Mouse (Mus musculus) heart, embryonic 15.5 days (tissue): ENCODE measurements around the gene Patl1. TPM values are rescaled to one million over a fixed set of nuclear protein-coding genes. Genes with fewer than 3 reads are reported as not detected.
"Not testable (repeated sequence)": the region's sequence is repeated elsewhere in the genome, so short reads cannot be mapped to it uniquely, and the experiment has no call there.

Experiments
- ATAC-seq: fragments of 200-750 bp; cut with Nextera tagmentation; replicated peaks from 2 replicates; pipeline ENCODE4 v1.8.0; 2017; ENCODE audit warnings: low read depth, moderate TSS enrichment; ENCODE audit not compliant: insufficient number of reproducible peaks, insufficient read depth, low FRiP score
- H3K27ac ChIP-seq: fragments of 300-500 bp; sonication (generic); 2 replicates; pipeline ENCODE4 v1.5.1; 2015; ENCODE audit warnings: mild to moderate bottlenecking, inconsistent platforms
- H3K27me3 ChIP-seq: fragments of 300-500 bp; sonication (generic); 2 replicates; pipeline ENCODE4 v1.6.1; 2015; ENCODE audit warnings: inconsistent platforms
- H3K36me3 ChIP-seq: fragments of 300-500 bp; sonication (generic); 2 replicates; pipeline ENCODE4 v1.6.1; 2015; ENCODE audit warnings: mild to moderate bottlenecking, inconsistent platforms
- H3K4me1 ChIP-seq: fragments of 300-500 bp; sonication (generic); replicated peaks from 2 replicates; pipeline ENCODE4 v1.6.1; 2015; ENCODE audit warnings: inconsistent platforms
- H3K4me2 ChIP-seq: fragments of 300-500 bp; sonication (generic); 2 replicates; pipeline ENCODE4 v1.6.1; 2015; ENCODE audit warnings: inconsistent platforms, mild to moderate bottlenecking, moderate library complexity
- H3K4me3 ChIP-seq: fragments of 300-500 bp; sonication (generic); 2 replicates; pipeline ENCODE4 v1.5.1; 2015; ENCODE audit warnings: mild to moderate bottlenecking, inconsistent platforms
- H3K9ac ChIP-seq: fragments of 300-500 bp; sonication (generic); 2 replicates; pipeline ENCODE4 v1.6.1; 2015; ENCODE audit warnings: mild to moderate bottlenecking, inconsistent platforms
- H3K9me3 ChIP-seq: fragments of 300-500 bp; sonication (generic); replicated peaks from 2 replicates; pipeline ENCODE4 v1.6.1; 2016; ENCODE audit warnings: inconsistent platforms
- WGBS: fragments of 180-500 bp; shearing (Covaris S2); methylation state at CpG from one replicate; pipeline ENCODE4 v1.1.7; 2015; ENCODE audit warnings: mixed read lengths; 5-methylcytosine and 5-hydroxymethylcytosine counted together
- polyA plus RNA-seq: library from polyadenylated mRNA; unstranded; fragments of >200 nt; fragmentation: Nextera tagmentation; extraction: Ambion mirVana; gene quantifications from 2 replicates; pipeline ENCODE4 v1.2.1, GENCODE M21; 2015

Gene Patl1
- polyA plus RNA-seq, 1 experiment from 2014 or later = 17.2 TPM

DNA sequence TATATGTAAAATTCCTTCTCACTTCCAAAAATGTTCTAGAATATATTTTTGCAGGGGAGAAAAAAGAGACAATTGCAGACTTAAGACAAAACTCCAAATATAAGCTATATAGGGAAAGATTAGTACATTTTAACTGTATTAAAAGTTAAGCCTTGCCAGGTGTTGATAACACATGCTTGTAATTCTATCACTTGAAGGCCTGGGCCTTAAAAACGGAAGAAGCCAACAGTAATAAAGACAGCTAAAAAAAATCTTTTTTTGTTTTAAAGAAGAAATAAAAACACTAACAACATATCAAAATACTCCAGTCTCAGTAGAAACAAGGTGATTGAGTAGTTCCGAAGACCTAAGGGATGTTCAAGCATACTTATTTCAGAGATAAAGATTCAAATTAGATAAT is 14.2 kb downstream of the Patl1 start:
- Histone ChIP-seq H3K4me3 (no peak overlapping the region), H3K4me1 (no peaks in the 10 kb centered on the region), H3K27me3 (no peaks in the 10 kb centered on the region), H3K36me3 (peaks cover 86% of the 10 kb centered on the region), H3K27ac (no peak overlapping the region), H3K4me2 (no peak overlapping the region), H3K9ac (no peak overlapping the region), H3K9me3 (no peaks in the 10 kb centered on the region)
- no peak for ATAC-seq
- WGBS = 82% methylated on average over 2 of the region's 2 CpGs

- 83% methylated on average over 4 of the region's 4 CpGs for WGBS
- Histone ChIP-seq H3K27me3 (no peaks in the 10 kb centered on the region), H3K4me2 (no peak overlapping the region), H3K27ac (no peak overlapping the region), H3K36me3 (peaks cover 86% of the 10 kb centered on the region), H3K9me3 (no peaks in the 10 kb centered on the region), H3K9ac (no peak overlapping the region), H3K4me1 (no peaks in the 10 kb centered on the region), H3K4me3 (no peak overlapping the region)
- no peak for ATAC-seq
Measured at GRCm38 (mm10) chr19:11928025-11928748, 16.0 kb downstream of the Patl1 start.

- not testable (repeated sequence) for H3K9ac ChIP-seq, H3K4me2 ChIP-seq, ATAC-seq, H3K4me1 ChIP-seq, H3K27ac ChIP-seq, H3K27me3 ChIP-seq, H3K4me3 ChIP-seq, H3K9me3 ChIP-seq
- WGBS = 93% methylated on average over 9 of the region's 9 CpGs
- peaks cover 36% of the 10 kb centered on the region for H3K36me3 ChIP-seq
Measured at GRCm38 (mm10) chr19:11946460-11946859, 34.3 kb downstream of the Patl1 start.

DNA sequence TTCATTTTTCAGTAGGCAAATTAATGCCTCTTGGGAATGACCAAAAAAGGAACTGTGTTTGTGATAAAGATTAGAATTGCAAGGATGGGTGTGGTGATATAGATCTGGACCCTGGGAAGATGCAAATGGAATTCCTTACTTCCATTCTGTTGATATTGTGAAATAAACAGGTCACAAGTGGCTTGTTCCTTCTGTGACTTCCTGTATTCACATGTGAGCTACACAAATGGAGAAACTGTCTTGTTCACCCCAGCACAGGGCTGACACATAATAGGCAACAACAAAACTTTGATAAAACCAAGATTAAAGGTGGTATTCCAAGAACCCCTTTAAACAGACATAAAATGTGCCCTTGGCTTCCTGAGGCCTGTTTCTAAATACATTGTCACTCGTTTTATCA is 37.7 kb downstream of the Patl1 start:
- ATAC-seq = no peak
- H3K36me3 ChIP-seq = peaks cover 11% of the 10 kb centered on the region; the same call in 1 of the 2 replicates
- H3K9me3 ChIP-seq = no peaks in the 10 kb centered on the region
- 42% methylated on average over 1 of the region's 1 CpGs for WGBS
- no peak overlapping the region for H3K4me2 ChIP-seq
- no peaks in the 10 kb centered on the region for H3K27me3 ChIP-seq
- H3K9ac ChIP-seq = no peak overlapping the region
- no peaks in the 10 kb centered on the region for H3K4me1 ChIP-seq
- H3K4me3 ChIP-seq = no peak overlapping the region
- H3K27ac ChIP-seq = no peak overlapping the region

GRCm38 (mm10) chr19:11950747-11951146 is 38.5 kb downstream of the Patl1 start:
- 70% methylated on average over 7 of the region's 7 CpGs for WGBS
- peaks cover 2% of the 10 kb centered on the region; the same call in 1 of the 2 replicates for H3K36me3 ChIP-seq
- H3K9ac ChIP-seq = no peak overlapping the region
- no peak overlapping the region for H3K27ac ChIP-seq
- no peaks in the 10 kb centered on the region for H3K27me3 ChIP-seq
- no peak overlapping the region for H3K4me2 ChIP-seq
- no peak overlapping the region for H3K4me3 ChIP-seq
- 0 out of 2 replicates have a peak, but pooled peaks cover 4% of the 10 kb centered on the region for H3K4me1 ChIP-seq
- H3K9me3 ChIP-seq = no peaks in the 10 kb centered on the region
- no peak for ATAC-seq

- Histone ChIP-seq H3K4me1 (0 out of 2 replicates have a peak, but pooled peaks cover 4% of the 10 kb centered on the region), H3K27ac (no peak overlapping the region), H3K4me2 (no peak overlapping the region), H3K36me3 (no peaks in the 10 kb centered on the region), H3K9me3 (no peaks in the 10 kb centered on the region), H3K9ac (no peak overlapping the region), H3K4me3 (no peak overlapping the region), H3K27me3 (no peaks in the 10 kb centered on the region)
- 45% methylated on average over 6 of the region's 6 CpGs for WGBS
- ATAC-seq = no peak
Measured at GRCm38 (mm10) chr19:11954206-11954605, 42.0 kb downstream of the Patl1 start.

- Histone ChIP-seq H3K27me3 (no peaks in the 10 kb centered on the region), H3K36me3 (no peaks in the 10 kb centered on the region), H3K9me3 (no peaks in the 10 kb centered on the region), H3K4me3 (no peak overlapping the region), H3K4me2 (no peak overlapping the region), H3K9ac (no peak overlapping the region), H3K4me1 (0 out of 2 replicates have a peak, but pooled peaks cover 4% of the 10 kb centered on the region), H3K27ac (no peak overlapping the region)
- ATAC-seq = no peak
- WGBS = 83% methylated on average over 5 of the region's 5 CpGs
Measured at GRCm38 (mm10) chr19:11956636-11957035, 44.4 kb downstream of the Patl1 start.

GRCm38 (mm10) chr19:11957396-11957795 is 45.2 kb downstream of the Patl1 start:
- Histone ChIP-seq H3K36me3 (no peaks in the 10 kb centered on the region), H3K27me3 (no peaks in the 10 kb centered on the region), H3K4me2 (no peak overlapping the region), H3K4me3 (no peak overlapping the region), H3K27ac (no peak overlapping the region), H3K4me1 (0 out of 2 replicates have a peak, but pooled peaks cover 4% of the 10 kb centered on the region), H3K9ac (no peak overlapping the region), H3K9me3 (no peaks in the 10 kb centered on the region)
- 83% methylated on average over 5 of the region's 5 CpGs for WGBS
- ATAC-seq = no peak

GRCm38 (mm10) chr19:11957846-11958245 is 45.6 kb downstream of the Patl1 start:
- ATAC-seq = no peak
- 47% methylated on average over 8 of the region's 8 CpGs for WGBS

DNA sequence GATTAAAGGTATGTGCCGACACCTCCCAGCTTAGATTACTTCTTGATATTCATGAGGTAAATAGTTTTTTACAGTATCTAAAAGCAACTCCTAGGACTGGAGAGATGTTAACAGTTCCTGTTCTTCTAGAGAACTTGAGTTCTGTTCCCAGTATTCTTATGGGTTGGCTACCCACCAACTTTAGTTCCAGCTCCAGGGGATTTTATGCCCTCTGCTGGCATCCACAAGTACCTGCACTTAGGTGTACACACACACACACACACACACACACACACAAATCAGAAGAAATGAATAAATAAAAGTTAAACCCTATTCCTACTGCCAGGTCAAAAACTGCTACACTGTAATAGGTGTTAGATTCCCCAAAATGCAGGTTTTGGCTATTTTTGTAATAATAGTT is 52.1 kb downstream of the Patl1 start:
- H3K4me1 ChIP-seq = peaks cover 27% of the 10 kb centered on the region
- H3K4me3 ChIP-seq = peak overlapping the region; percentile 53
- peak overlapping the region; percentile 86; the same call in 1 of the 2 replicates for H3K27ac ChIP-seq
- H3K27me3 ChIP-seq = no peaks in the 10 kb centered on the region
- no peak for ATAC-seq
- no peak overlapping the region for H3K9ac ChIP-seq
- H3K36me3 ChIP-seq = no peaks in the 10 kb centered on the region
- H3K9me3 ChIP-seq = no peaks in the 10 kb centered on the region
- H3K4me2 ChIP-seq = peak overlapping the region; percentile 67; the same call in 1 of the 2 replicates
- 97% methylated on average over 1 of the region's 1 CpGs for WGBS

More at GRCm38 (mm10) chr19:11957846-11958245, 45.6 kb downstream of the Patl1 start:
- Histone ChIP-seq H3K9ac (no peak overlapping the region), H3K4me1 (0 out of 2 replicates have a peak, but pooled peaks cover 4% of the 10 kb centered on the region), H3K27me3 (no peaks in the 10 kb centered on the region), H3K9me3 (no peaks in the 10 kb centered on the region), H3K4me3 (no peak overlapping the region), H3K27ac (no peak overlapping the region), H3K4me2 (no peak overlapping the region), H3K36me3 (no peaks in the 10 kb centered on the region)

- H3K27me3 ChIP-seq = no peaks in the 10 kb centered on the region
- H3K9me3 ChIP-seq = no peaks in the 10 kb centered on the region
- H3K4me1 ChIP-seq = peaks cover 33% of the 10 kb centered on the region
- peak within 1 kb of the TSS; percentile 95 for H3K9ac ChIP-seq
- no peaks in the 10 kb centered on the region for H3K36me3 ChIP-seq
- H3K4me2 ChIP-seq = peak within 1 kb of the TSS; percentile 89
- H3K27ac ChIP-seq = peak within 1 kb of the TSS; percentile 86
- peak; percentile 96 for ATAC-seq
- peak within 1 kb of the TSS; percentile 94 for H3K4me3 ChIP-seq
- under 1% methylated on average over 59 of the region's 59 CpGs for WGBS
Measured at GRCm38 (mm10) chr19:11965023-11965942, 53.1 kb downstream of the Patl1 start, which contains the start of gene Osbp. Gene Osbp (plus strand): TSS chr19:11965941.
